21 mouse cellular contexts compared by ENCODE assay signal in the genomic region with DNA sequence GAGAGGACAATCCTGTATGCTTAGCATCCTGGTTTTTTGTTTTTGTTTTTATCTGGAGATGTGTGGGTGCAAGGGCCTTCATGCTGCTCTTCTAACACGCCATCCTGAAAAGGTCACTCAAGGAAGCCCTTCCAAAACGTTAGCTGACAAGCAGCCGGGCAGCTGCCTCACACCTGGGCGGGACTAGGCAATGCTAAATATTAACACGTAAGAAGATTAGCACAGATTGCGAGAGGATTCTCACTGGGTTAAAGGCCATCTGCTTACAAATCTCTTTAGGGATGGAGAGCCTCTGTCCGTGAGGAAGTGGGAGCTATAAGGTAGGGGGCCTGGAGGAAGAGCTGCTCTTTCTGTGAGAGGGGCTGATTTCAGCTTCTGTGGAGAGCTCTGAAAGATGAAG. TPM values are rescaled to one million over a fixed set of nuclear protein-coding genes. Genes with fewer than 3 reads are reported as not detected.
DNase-seq lines count a peak whose midpoint lies in the region; ATAC-seq and TF ChIP-seq lines count a peak whose summit lies in the region.
"Had no signal": no experiment of that assay in that cellular context is flagged by ENCODE, and none has a peak within 500 bp of the region (broad histone marks: within the 10 kb centered on the region; RNA-seq: fewer than 3 reads in every experiment).

No protein-coding gene starts in this region.

- no peaks in the 10 kb centered on the region for H3K9me3 ChIP-seq in intestine, embryonic 16.5 days (ENCODE audit: control insufficient read depth, low read length)
- H3K9me3 ChIP-seq in intestine, postnatal 0 days (ENCODE audit: control insufficient read depth), result no peaks in the 10 kb centered on the region
- H3K9me3 ChIP-seq in midbrain, embryonic 16.5 days (replicated peaks; ENCODE audit: control insufficient read depth, low read length, poor library complexity, severe bottlenecking), result no peaks in the 10 kb centered on the region
- no peaks in the 10 kb centered on the region for H3K9me3 ChIP-seq in midbrain, embryonic 10.5 days (replicated peaks)
- H3K9me3 ChIP-seq: forebrain, embryonic 13.5 days; G1E; limb, embryonic 13.5 days; stomach, embryonic 15.5 days had no signal

- no peak overlapping the region for H3K27ac ChIP-seq in intestine, embryonic 16.5 days (ENCODE audit: low read length)
- H3K27ac ChIP-seq in intestine, postnatal 0 days (ENCODE audit: low read depth, low read length), result no peak overlapping the region
- 0 out of 2 replicates have a peak overlapping the region, but pooled peaks have one; percentile 2 for H3K27ac ChIP-seq in midbrain, embryonic 16.5 days (ENCODE audit: low read length)
- H3K27ac ChIP-seq in midbrain, embryonic 10.5 days (replicated peaks), result no peak overlapping the region
- H3K27ac ChIP-seq: forebrain, embryonic 13.5 days; limb, embryonic 13.5 days; liver, embryonic 14.5 days; stomach, embryonic 15.5 days had no signal

- no peak overlapping the region for H3K4me2 ChIP-seq in intestine, embryonic 16.5 days (ENCODE audit: low read depth, low read length)
- no peak overlapping the region for H3K4me2 ChIP-seq in intestine, postnatal 0 days (replicated peaks; ENCODE audit: low read depth)
- no peak overlapping the region for H3K4me2 ChIP-seq in midbrain, embryonic 16.5 days (ENCODE audit: low read length)
- H3K4me2 ChIP-seq: forebrain, embryonic 13.5 days; limb, embryonic 13.5 days; lung, embryonic 14.5 days; stomach, embryonic 15.5 days had no signal

- H3K36me3 ChIP-seq in intestine, embryonic 16.5 days (ENCODE audit: control insufficient read depth, insufficient read depth, low read length), result no peaks in the 10 kb centered on the region
- no peaks in the 10 kb centered on the region for H3K36me3 ChIP-seq in intestine, postnatal 0 days (ENCODE audit: control insufficient read depth, insufficient read depth)
- no peaks in the 10 kb centered on the region for H3K36me3 ChIP-seq in midbrain, embryonic 16.5 days (ENCODE audit: control insufficient read depth, insufficient read depth, low read length)
- no peaks in the 10 kb centered on the region for H3K36me3 ChIP-seq in midbrain, embryonic 10.5 days
- H3K36me3 ChIP-seq: G1E; limb, embryonic 13.5 days; stomach, embryonic 15.5 days had no signal

- peak; percentile 35 to 56 for DNase-seq in kidney, postnatal 36 days
- no peak for DNase-seq in kidney, adult 18-20 months
- no peak for DNase-seq in midbrain, embryonic 10.5 days (ENCODE audit: low spot score)
- no peak for DNase-seq in cerebellum, adult 9-10 months
- DNase-seq: adrenal gland, postnatal 10 days; cerebellum, adult 8-10 months; cerebellum, postnatal 36 days; gastrocnemius, postnatal 10 days; lung, embryonic 14.5 days; lung, postnatal 14 days; right cerebral cortex, postnatal 25 days; thymus, postnatal 14 days had no signal

- H3K4me3 ChIP-seq in intestine, embryonic 16.5 days (ENCODE audit: low read length), result no peak overlapping the region
- H3K4me3 ChIP-seq in intestine, postnatal 0 days (ENCODE audit: low read depth, low read length), result no peak overlapping the region
- no peak overlapping the region for H3K4me3 ChIP-seq in midbrain, embryonic 16.5 days (ENCODE audit: low read depth, low read length)
- H3K4me3 ChIP-seq in midbrain, embryonic 10.5 days, result no peak overlapping the region
- H3K4me3 ChIP-seq: forebrain, embryonic 13.5 days; limb, embryonic 13.5 days; stomach, embryonic 15.5 days had no signal

- H3K9ac ChIP-seq in intestine, embryonic 16.5 days (ENCODE audit: low read depth, low read length), result no peak overlapping the region
- no peak overlapping the region for H3K9ac ChIP-seq in intestine, postnatal 0 days (ENCODE audit: low read depth, low read length)
- no peak overlapping the region for H3K9ac ChIP-seq in midbrain, embryonic 16.5 days (ENCODE audit: low read depth, low read length)
- H3K9ac ChIP-seq: forebrain, embryonic 13.5 days; limb, embryonic 13.5 days; liver, embryonic 14.5 days; lung, embryonic 14.5 days; stomach, embryonic 15.5 days had no signal

- WGBS in intestine, embryonic 16.5 days, result 30% methylated on average over 7 of the region's 7 CpGs
- WGBS in intestine, postnatal 0 days, result 21% methylated on average over 7 of the region's 7 CpGs
- WGBS in midbrain, embryonic 16.5 days, result 26% methylated on average over 7 of the region's 7 CpGs
- WGBS in midbrain, embryonic 10.5 days, result 52% methylated on average over 7 of the region's 7 CpGs

- peaks cover 3% of the 10 kb centered on the region; the same call in 1 of the 2 replicates for H3K4me1 ChIP-seq in intestine, embryonic 16.5 days (ENCODE audit: control insufficient read depth, insufficient read depth, low read length)
- H3K4me1 ChIP-seq in intestine, postnatal 0 days (replicated peaks; ENCODE audit: control insufficient read depth, insufficient read depth, low read length), result 0 out of 2 replicates have a peak, but pooled peaks cover 2% of the 10 kb centered on the region
- H3K4me1 ChIP-seq in midbrain, embryonic 16.5 days (ENCODE audit: control insufficient read depth, insufficient read depth, low read length), result peaks cover 16% of the 10 kb centered on the region
- H3K4me1 ChIP-seq in midbrain, embryonic 10.5 days, result peaks cover 24% of the 10 kb centered on the region
- H3K4me1 ChIP-seq: forebrain, embryonic 13.5 days; limb, embryonic 13.5 days; stomach, embryonic 15.5 days had no signal

- H3K27me3 ChIP-seq in intestine, embryonic 16.5 days (replicated peaks; ENCODE audit: control insufficient read depth, insufficient read depth, low read length), result no peaks in the 10 kb centered on the region
- no peaks in the 10 kb centered on the region for H3K27me3 ChIP-seq in intestine, postnatal 0 days (replicated peaks; ENCODE audit: control insufficient read depth, insufficient read depth, low read length)
- H3K27me3 ChIP-seq in midbrain, embryonic 16.5 days (ENCODE audit: control insufficient read depth, insufficient read depth, low read depth, low read length), result no peaks in the 10 kb centered on the region
- no peaks in the 10 kb centered on the region for H3K27me3 ChIP-seq in midbrain, embryonic 10.5 days (ENCODE audit: low read depth, poor library complexity, severe bottlenecking)
- H3K27me3 ChIP-seq: forebrain, embryonic 13.5 days; limb, embryonic 13.5 days; stomach, embryonic 15.5 days had no signal

- ATAC-seq in intestine, embryonic 16.5 days, result peak; percentile 63
- ATAC-seq in intestine, postnatal 0 days, result no peak
- ATAC-seq in midbrain, embryonic 16.5 days, result no peak
- ATAC-seq: forebrain, embryonic 13.5 days; hindbrain, embryonic 16.5 days had no signal

- no peak for TF ChIP-seq CTCF in intestine, postnatal 0 days (IDR thresholded peaks at IDR 0.05; ENCODE audit: low read depth)

RNA-seq across cellular contexts. Expression of gene Cnot10, which starts 22.0 kb away (rescaled TPM):
- polyA plus RNA-seq in intestine, embryonic 16.5 days (2015; fragmentation: Nextera tagmentation; extraction: Ambion mirVana), result 49.3 and 50.0 TPM in 2 replicates
- 22.5 and 25.0 TPM in 2 replicates for polyA plus RNA-seq in intestine, postnatal 0 days (2015; fragmentation: Nextera tagmentation; extraction: Ambion mirVana)
- 54.0 and 59.3 TPM in 2 replicates for polyA plus RNA-seq in midbrain, embryonic 16.5 days (2015; fragmentation: Nextera tagmentation; extraction: Ambion mirVana)
- polyA plus RNA-seq in midbrain, embryonic 10.5 days (2016; fragmentation: Nextera tagmentation; extraction: Ambion mirVana), result 71.9 and 72.7 TPM in 2 replicates

RNA-seq across cellular contexts. Expression of gene Dync1li1, which starts 26.6 kb away (rescaled TPM):
- 48.1 and 52.2 TPM in 2 replicates for polyA plus RNA-seq in intestine, embryonic 16.5 days (2015; fragmentation: Nextera tagmentation; extraction: Ambion mirVana)
- polyA plus RNA-seq in intestine, postnatal 0 days (2015; fragmentation: Nextera tagmentation; extraction: Ambion mirVana), result 39.3 and 40.0 TPM in 2 replicates
- polyA plus RNA-seq in midbrain, embryonic 16.5 days (2015; fragmentation: Nextera tagmentation; extraction: Ambion mirVana), result 118 and 130 TPM in 2 replicates
- 86.9 and 99.7 TPM in 2 replicates for polyA plus RNA-seq in midbrain, embryonic 10.5 days (2016; fragmentation: Nextera tagmentation; extraction: Ambion mirVana)

Comparison
In these comparisons a context has a peak if more than half of its experiments do, and no peak if none do; other contexts are left out.
1. DNase-seq: peak in kidney, postnatal 36 days (2 of 2); none in kidney, adult 18-20 months (single experiment), midbrain, embryonic 10.5 days (single experiment) and cerebellum, adult 9-10 months (single experiment).